Mouse (Mus musculus) erythroblast, embryonic 14.5 days (primary cell): ENCODE results near the gene Pcdh19. TPM values are rescaled to one million over a fixed set of nuclear protein-coding genes. Genes with fewer than 3 reads are reported as not detected.
"Not testable (repeated sequence)": the region's sequence is repeated elsewhere in the genome, so short reads cannot be mapped to it uniquely, and the experiment has no call there.

Experiments used
- H3K27me3 ChIP-seq: 2 replicates; pipeline ENCODE4 v1.6.1; 2012; ENCODE audit warnings: inconsistent platforms; ENCODE audit not compliant: control insufficient read depth
- H3K36me3 ChIP-seq: 2 replicates; pipeline ENCODE4 v1.6.1; 2012; ENCODE audit warnings: mild to moderate bottlenecking, inconsistent platforms; ENCODE audit not compliant: control insufficient read depth
- H3K4me1 ChIP-seq: 2 replicates; pipeline ENCODE4 v1.6.1; 2012; ENCODE audit warnings: inconsistent platforms; ENCODE audit not compliant: control insufficient read depth
- H3K4me3 ChIP-seq: replicated peaks from 2 replicates; pipeline ENCODE3; 2012; ENCODE audit warnings: moderate library complexity, mild to moderate bottlenecking, inconsistent platforms
- H3K9me3 ChIP-seq: 2 replicates; pipeline ENCODE4 v1.6.1; 2012; ENCODE audit warnings: low read length, inconsistent platforms, mixed read lengths; ENCODE audit not compliant: control insufficient read depth
- GATA1 ChIP-seq: IDR thresholded peaks from 2 replicates; pipeline ENCODE4 v1.6.1; 2012; ENCODE audit warnings: low read length, inconsistent platforms, mixed read lengths
- TAL1 ChIP-seq: IDR thresholded peaks from 3 replicates; pipeline ENCODE4 v1.6.1; 2012; ENCODE audit warnings: low read length, inconsistent platforms, mixed read lengths
- polyA plus RNA-seq: library from polyadenylated mRNA; stranded (reverse); fragments of >175 nt; gene quantifications from 2 replicates; pipeline ENCODE4 v1.2.3, GENCODE M21; 2012

Pcdh19 gene
- polyA plus RNA-seq = not detected in 2 replicates

DNA sequence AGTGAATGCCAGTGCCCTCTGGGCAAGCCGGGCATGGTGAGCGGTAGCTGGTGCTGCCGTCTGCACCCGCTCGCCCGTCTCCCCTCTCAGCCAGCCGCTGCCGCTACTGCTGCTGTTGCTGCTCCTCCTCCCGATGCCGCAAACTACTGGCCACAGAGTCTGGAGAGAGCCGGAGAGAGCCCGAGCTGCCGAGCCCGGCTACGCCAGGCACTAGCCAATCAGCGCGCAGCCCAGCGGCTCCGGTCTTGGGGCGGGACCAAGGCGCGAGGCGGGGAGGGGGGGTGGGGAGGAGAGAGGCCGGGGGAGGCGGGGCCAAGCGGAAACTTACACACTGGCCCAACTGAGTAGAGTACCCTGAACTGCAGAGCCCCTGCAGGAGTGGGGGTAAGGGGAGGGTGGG, at the start of gene Pcdh19:
Gene Pcdh19 (minus strand): TSS at position 148 of the 400 bp plus-strand sequence.
- Histone ChIP-seq H3K4me1 (no peaks in the 10 kb centered on the region), H3K36me3 (no peaks in the 10 kb centered on the region), H3K4me3 (peak within 1 kb of the TSS; percentile 24), H3K9me3 (peaks cover 29% of the 10 kb centered on the region), H3K27me3 (peaks cover 69% of the 10 kb centered on the region)
- TF ChIP-seq GATA1 = no peak
- TF ChIP-seq TAL1 = no peak

DNA sequence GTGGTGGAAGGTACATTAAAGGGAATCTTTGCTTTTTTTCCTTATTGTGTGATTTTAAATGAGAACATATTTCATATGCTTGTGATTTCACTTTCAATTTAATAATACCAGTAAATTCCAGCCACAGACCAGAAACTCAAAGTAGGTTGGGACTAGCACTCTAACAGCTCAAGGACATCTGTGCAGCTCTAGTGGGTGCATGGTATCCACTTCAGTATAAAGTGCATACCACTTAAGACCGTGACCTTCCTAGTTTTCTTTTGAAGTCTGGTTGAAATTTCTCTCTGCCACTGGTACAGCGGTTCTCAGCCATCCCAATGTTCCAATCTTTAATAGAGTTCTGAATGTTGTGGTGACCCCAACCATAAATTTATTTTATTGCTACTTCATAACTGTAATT, 47.1 kb upstream of the Pcdh19 start:
- no peaks in the 10 kb centered on the region for H3K4me1 ChIP-seq
- no peak for TF ChIP-seq GATA1
- TF ChIP-seq TAL1 = no peak

DNA sequence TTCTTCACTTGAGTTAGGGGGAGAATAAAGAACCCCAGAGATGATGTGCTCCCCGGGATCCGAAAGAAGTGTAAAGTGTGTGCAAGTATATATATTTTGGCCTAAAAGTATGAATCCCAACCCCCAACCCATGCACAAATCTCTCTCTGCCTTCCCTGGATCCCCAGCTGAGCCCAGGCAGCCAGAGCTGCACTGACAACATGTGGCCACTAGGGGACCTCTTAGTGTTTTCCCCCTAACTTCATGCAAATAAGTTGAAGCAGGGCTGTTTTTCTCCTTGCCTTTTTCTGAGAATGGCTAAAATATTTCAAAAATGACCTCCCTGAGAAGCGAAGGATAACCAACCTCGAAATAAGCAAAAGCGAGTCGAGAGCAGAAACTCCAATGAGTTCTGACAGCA, 46.2 kb upstream of the Pcdh19 start:
- Histone ChIP-seq H3K27me3 (no peaks in the 10 kb centered on the region), H3K9me3 (no peaks in the 10 kb centered on the region), H3K4me3 (no peak overlapping the region), H3K4me1 (no peaks in the 10 kb centered on the region), H3K36me3 (no peaks in the 10 kb centered on the region)
- no peak for TF ChIP-seq GATA1
- no peak for TF ChIP-seq TAL1

More for the DNA sequence above, 47.1 kb upstream of the Pcdh19 start:
- H3K27me3 ChIP-seq = no peaks in the 10 kb centered on the region
- no peak overlapping the region for H3K4me3 ChIP-seq
- H3K36me3 ChIP-seq = no peaks in the 10 kb centered on the region
- H3K9me3 ChIP-seq = no peaks in the 10 kb centered on the region

DNA sequence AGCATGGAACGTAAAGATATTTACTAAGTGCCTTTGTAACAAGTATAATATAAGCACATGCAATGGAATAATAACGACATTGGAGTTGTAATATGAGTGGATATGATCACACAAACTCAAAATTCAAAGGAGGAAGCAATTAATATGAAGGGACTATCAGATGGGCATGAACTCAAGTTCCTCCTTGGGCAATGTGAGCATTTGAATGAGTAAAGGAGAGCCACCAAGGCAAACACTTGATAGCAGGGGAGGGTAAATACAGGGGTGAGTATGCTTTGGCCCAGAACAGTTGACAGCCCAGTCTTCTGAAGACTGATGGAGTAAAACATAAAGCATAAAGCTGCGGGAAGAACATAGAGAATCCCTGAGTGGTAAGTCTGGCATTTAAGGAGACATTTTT, 32.7 kb upstream of the Pcdh19 start:
- no peaks in the 10 kb centered on the region for H3K4me1 ChIP-seq
- no peaks in the 10 kb centered on the region for H3K9me3 ChIP-seq
- TF ChIP-seq TAL1 = no peak
- no peak for TF ChIP-seq GATA1
- H3K27me3 ChIP-seq = no peaks in the 10 kb centered on the region
- H3K36me3 ChIP-seq = no peaks in the 10 kb centered on the region
- no peak overlapping the region for H3K4me3 ChIP-seq

DNA sequence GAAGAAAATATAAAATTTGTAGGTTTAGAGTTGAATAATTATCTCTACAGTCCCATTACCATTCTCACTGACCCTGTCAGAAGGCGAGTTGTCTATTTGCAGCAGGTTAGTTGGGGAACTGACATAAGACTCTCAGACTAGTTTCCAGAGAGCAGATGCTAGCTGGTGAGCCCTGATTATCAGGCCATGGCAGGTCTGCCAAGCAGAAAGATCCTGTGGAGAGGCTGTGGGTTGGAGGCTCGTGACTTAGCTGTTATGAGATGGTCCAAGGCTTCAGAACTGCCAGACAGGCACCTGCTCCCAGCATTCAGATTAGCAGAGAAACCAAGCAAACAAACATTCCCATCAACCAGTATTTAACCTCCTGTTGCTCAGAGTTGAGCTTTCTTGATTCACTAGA, 21.8 kb upstream of the Pcdh19 start:
- no peaks in the 10 kb centered on the region for H3K9me3 ChIP-seq
- H3K4me1 ChIP-seq = no peaks in the 10 kb centered on the region
- H3K4me3 ChIP-seq = no peak overlapping the region
- no peaks in the 10 kb centered on the region for H3K36me3 ChIP-seq
- TF ChIP-seq GATA1 (no peak), TAL1 (no peak)
- no peaks in the 10 kb centered on the region for H3K27me3 ChIP-seq

DNA sequence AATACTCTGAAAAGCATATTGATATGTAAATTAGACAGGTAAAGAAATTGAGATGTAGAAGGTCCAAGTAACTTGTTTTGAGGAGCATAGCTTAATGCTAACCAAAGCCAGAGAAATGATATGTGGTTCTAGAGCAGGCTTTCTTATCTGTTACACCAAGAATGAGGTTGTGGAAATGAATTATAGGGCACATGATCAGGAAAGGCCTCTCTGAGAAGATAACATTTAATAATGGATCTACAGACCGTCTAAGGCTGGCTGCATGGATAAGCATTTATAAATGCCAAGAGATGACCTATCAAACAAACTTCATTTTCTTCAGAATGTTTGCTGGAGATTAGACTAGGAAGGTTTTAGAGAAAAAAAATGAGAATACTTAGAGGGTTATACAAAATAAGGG, 14.1 kb upstream of the Pcdh19 start:
- TF ChIP-seq GATA1 (no peak), TAL1 (no peak)
- H3K36me3 ChIP-seq = no peaks in the 10 kb centered on the region
- no peaks in the 10 kb centered on the region for H3K9me3 ChIP-seq
- H3K27me3 ChIP-seq = no peaks in the 10 kb centered on the region
- no peaks in the 10 kb centered on the region for H3K4me1 ChIP-seq
- H3K4me3 ChIP-seq = no peak overlapping the region

DNA sequence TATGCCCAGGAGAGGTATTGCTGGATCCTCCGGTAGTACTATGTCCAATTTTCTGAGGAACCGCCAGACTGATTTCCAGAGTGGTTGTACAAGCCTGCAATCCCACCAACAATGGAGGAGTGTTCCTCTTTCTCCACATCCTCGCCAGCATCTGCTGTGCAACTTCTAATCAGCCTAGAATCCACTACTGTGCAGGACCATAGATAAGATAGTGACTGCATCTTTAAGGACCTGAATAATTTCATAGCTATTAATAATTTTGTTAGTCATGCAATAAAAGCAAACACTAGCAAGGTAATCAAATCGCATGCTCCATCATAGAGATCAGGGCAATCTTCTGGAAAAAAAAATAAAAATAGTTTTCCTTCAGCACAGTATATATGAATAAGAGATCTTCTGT, 9.1 kb upstream of the Pcdh19 start:
- not testable (repeated sequence) for H3K27me3 ChIP-seq, H3K4me3 ChIP-seq, H3K4me1 ChIP-seq, H3K36me3 ChIP-seq, H3K9me3 ChIP-seq

DNA sequence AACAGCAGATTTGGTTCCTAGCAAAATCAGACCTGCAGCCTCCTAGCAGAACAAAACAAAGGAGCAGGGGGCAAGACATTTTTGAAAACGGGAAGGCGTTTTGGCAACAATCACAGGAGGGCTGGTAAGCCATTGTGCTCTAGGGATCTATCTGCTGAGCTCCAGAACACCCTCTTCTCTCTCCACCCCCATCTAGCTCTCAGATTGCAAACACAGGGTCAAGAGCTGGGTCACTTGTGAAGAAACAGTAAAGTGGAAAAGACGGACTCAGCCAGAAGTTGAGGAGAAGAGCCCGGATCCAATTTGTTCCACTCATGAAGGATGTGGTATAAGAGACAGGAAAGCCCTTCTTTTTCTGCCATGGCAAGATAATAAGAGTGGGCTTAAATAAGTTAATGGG, 7.7 kb upstream of the Pcdh19 start:
- Histone ChIP-seq H3K4me1 (no peaks in the 10 kb centered on the region), H3K27me3 (peaks cover 4% of the 10 kb centered on the region), H3K9me3 (no peaks in the 10 kb centered on the region), H3K36me3 (no peaks in the 10 kb centered on the region), H3K4me3 (no peak overlapping the region)
- TF ChIP-seq GATA1 (no peak), TAL1 (no peak)

DNA sequence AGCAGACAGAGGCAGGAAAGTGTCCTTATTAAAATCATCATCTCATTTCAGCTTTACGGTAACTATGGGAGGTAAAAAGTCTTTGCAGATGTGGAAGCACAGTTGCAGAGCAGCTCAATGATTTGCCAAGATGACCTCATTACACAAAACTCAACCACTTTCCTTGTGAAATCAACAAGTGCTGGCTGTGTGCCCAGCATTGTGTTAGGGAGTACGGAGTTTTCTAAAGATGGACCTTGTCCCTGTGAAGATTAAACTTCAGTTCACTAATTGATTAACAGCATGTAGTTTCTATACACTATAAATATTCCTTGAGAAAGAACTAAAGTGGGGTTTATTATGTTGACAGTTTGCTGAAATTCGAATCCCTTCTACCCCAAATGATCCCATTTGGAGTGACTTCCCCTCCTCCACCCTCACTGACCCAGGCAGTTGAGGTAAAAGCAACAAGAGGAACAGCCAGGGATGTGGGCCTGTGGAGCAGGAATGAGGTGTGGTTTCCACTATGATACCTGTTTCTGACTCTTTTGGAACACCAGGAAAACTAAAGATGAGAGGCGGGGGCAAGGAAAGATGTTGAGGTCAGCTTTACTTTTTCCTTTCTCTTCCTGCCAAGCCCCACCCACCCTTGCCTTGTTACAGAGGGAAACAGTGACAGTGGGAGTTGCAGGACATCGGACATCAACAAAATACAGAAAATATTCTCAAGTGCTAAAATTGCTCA, 4.4 kb upstream of the Pcdh19 start:
- H3K36me3 ChIP-seq = no peaks in the 10 kb centered on the region
- TF ChIP-seq GATA1 (no peak), TAL1 (no peak)
- H3K27me3 ChIP-seq = peaks cover 36% of the 10 kb centered on the region
- no peak overlapping the region for H3K4me3 ChIP-seq
- H3K4me1 ChIP-seq = no peaks in the 10 kb centered on the region
- H3K9me3 ChIP-seq = peaks cover 5% of the 10 kb centered on the region

DNA sequence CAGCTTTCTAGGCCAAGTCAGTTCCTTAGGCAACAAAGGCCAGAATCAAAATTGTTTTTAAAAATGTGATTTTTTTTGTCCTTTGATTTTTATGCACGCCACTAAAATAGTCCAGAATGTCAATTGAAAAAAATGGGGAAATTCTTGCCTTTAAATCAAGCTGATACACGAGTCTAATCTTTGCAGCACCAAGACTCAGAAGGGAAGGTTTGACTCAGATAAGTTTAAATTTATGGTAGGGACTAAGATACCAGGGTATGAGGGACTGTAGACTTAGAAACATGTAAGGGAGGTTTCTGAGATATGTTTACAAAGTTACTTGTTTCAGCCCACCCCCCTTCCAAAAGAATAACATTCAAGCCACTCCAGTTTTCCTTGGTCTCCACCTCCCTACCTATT, 3.6 kb upstream of the Pcdh19 start:
- H3K4me3 ChIP-seq = no peak overlapping the region
- H3K4me1 ChIP-seq = no peaks in the 10 kb centered on the region
- H3K9me3 ChIP-seq = peaks cover 10% of the 10 kb centered on the region
- TF ChIP-seq TAL1 (no peak), GATA1 (no peak)
- H3K36me3 ChIP-seq = no peaks in the 10 kb centered on the region
- H3K27me3 ChIP-seq = peaks cover 44% of the 10 kb centered on the region
